Mouse (Mus musculus): ENCODE results near the gene Lrit3. TPM values are rescaled to one million over a fixed set of nuclear protein-coding genes. Genes with fewer than 3 reads are reported as not detected.
A peak's percentile ranks its signal among the peaks of the same experiment; 100 is the strongest.

Lrit3 gene
- not detected for polyA plus RNA-seq (2017; shearing (Covaris generic))

GRCm38 (mm10) chr3:129803765-129804164, at the start of gene Lrit3:
Gene Lrit3 (minus strand): TSS chr3:129804030.
- no peak for ATAC-seq

- ATAC-seq, result no peak
Measured at GRCm38 (mm10) chr3:129846846-129847245, 43.0 kb upstream of the Lrit3 start.

- ATAC-seq, result no peak
Measured at GRCm38 (mm10) chr3:129845868-129846267, 42.0 kb upstream of the Lrit3 start.

GRCm38 (mm10) chr3:129838017-129838416, 34.2 kb upstream of the Lrit3 start:
- no peak for ATAC-seq

- no peak for ATAC-seq
Measured at GRCm38 (mm10) chr3:129836965-129837364, 33.1 kb upstream of the Lrit3 start.

- no peak for ATAC-seq
Measured at GRCm38 (mm10) chr3:129836051-129836697, 32.3 kb upstream of the Lrit3 start.

GRCm38 (mm10) chr3:129835388-129835934, 31.6 kb upstream of the Lrit3 start, which contains the start of gene Cfi:
Gene Cfi (plus strand): TSS chr3:129835884.
- ATAC-seq, result no peak

- ATAC-seq, result peak; percentile 92
Measured at GRCm38 (mm10) chr3:129831035-129831568, 27.3 kb upstream of the Lrit3 start, which contains the start of gene Gar1. Gene Gar1 (minus strand): TSS chr3:129831396.

GRCm38 (mm10) chr3:129830626-129831025, 26.8 kb upstream of the Lrit3 start:
- peak; percentile 24 for ATAC-seq

GRCm38 (mm10) chr3:129827691-129828090, 23.9 kb upstream of the Lrit3 start:
- ATAC-seq, result no peak

- no peak for ATAC-seq
Measured at GRCm38 (mm10) chr3:129826691-129827090, 22.9 kb upstream of the Lrit3 start.

GRCm38 (mm10) chr3:129824891-129825290, 21.1 kb upstream of the Lrit3 start:
- no peak for ATAC-seq

GRCm38 (mm10) chr3:129824146-129824545, 20.3 kb upstream of the Lrit3 start:
- ATAC-seq, result no peak

GRCm38 (mm10) chr3:129823293-129823692, 19.5 kb upstream of the Lrit3 start:
- ATAC-seq, result peak; percentile 91

GRCm38 (mm10) chr3:129822206-129822775, 18.5 kb upstream of the Lrit3 start, which contains the start of gene Rrh:
Gene Rrh (minus strand): TSS chr3:129822587.
- ATAC-seq, result no peak

GRCm38 (mm10) chr3:129821736-129822135, 17.9 kb upstream of the Lrit3 start:
- no peak for ATAC-seq

- ATAC-seq, result no peak
Measured at GRCm38 (mm10) chr3:129820847-129821246, 17.0 kb upstream of the Lrit3 start.

- no peak for ATAC-seq
Measured at GRCm38 (mm10) chr3:129799011-129799410, 4.8 kb downstream of the Lrit3 start.

GRCm38 (mm10) chr3:129798551-129798950, 5.3 kb downstream of the Lrit3 start:
- no peak for ATAC-seq

GRCm38 (mm10) chr3:129797341-129797740, 6.5 kb downstream of the Lrit3 start:
- ATAC-seq, result no peak

- ATAC-seq, result no peak
Measured at GRCm38 (mm10) chr3:129793801-129794200, 10.0 kb downstream of the Lrit3 start.

GRCm38 (mm10) chr3:129782746-129783145, 21.1 kb downstream of the Lrit3 start:
- no peak for ATAC-seq

- ATAC-seq, result no peak
Measured at GRCm38 (mm10) chr3:129781435-129781834, 22.4 kb downstream of the Lrit3 start.

GRCm38 (mm10) chr3:129771210-129771609, 32.6 kb downstream of the Lrit3 start:
- ATAC-seq, result no peak

All from inflammation-experienced regulatory T-cells, adult 6 months (primary cell).